Mouse (Mus musculus): ENCODE data around the gene Cenpe.
"Not testable (repeated sequence)": the region's sequence is repeated elsewhere in the genome, so short reads cannot be mapped to it uniquely, and the experiment has no call there.

Cenpe gene

DNA sequence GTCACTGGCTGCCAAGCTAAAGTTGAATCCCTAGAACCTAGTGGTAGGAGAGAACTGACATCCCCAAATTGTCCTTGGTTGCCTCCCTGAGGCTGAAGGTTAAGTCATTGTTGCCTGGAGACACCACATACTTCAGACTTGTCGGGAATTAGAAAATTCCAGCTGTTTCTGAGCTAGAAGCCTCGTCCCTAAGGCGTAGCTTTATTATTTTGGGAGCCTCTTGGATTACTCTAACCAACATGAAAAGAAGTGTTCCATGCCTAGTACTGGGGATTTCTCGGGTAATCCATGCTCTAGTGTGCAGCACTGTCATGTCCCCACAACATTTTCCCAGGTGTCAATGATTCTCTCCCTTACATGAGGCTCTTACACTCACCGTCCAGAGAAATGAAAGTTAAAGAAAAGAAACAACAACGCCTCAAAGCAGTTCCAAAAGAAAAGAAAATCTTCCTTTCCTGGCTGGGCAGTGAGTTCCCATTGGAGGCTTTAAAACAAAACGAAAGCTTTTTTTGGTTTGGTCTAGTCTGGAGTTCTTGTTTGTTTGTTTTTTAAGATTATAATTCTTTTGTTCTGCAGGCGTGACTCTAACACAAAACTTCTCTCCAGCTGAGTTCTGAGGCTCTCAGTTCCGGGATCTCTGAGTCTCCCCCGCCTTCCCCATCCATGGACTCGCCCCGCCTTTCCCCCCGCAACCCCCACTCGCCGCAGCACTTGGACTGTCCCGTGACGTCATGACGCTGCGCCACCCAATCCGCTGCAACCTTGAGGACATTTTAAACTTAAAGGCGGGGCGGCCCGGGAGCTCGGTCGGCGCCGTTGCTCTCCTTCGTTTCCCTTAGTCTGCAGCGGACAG is at the start of gene Cenpe:
TSS of gene Cenpe (plus strand) at position 733 of the 853 bp plus-strand sequence.
- DNase-seq: peak; percentile 94

DNA sequence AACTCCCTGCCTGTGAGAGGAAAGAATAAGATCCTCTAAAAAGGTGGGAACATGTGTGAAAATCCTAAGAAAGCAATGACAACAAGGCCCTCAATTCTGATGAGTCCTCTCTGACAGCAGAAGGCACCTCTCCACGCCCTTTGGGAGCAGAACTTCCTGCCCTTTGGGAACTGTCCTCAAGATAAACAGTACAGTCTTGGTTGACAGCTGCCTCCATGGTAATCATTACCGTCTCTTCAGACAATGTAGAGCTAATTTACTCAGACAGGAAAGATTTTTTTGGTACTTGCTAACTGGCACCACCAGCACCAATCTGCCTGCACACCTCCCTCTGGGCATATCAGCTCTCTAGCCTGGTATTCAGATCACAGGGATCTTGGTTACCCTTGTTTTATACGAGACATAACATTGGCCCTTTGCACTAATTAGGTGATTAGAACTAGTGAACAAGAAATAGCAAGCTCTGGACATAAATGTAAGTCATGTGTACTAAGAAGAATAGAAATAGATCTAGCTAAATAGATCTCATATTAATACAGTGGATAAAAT is 40.4 kb upstream of the Cenpe start:
- DNase-seq: no peak

DNA sequence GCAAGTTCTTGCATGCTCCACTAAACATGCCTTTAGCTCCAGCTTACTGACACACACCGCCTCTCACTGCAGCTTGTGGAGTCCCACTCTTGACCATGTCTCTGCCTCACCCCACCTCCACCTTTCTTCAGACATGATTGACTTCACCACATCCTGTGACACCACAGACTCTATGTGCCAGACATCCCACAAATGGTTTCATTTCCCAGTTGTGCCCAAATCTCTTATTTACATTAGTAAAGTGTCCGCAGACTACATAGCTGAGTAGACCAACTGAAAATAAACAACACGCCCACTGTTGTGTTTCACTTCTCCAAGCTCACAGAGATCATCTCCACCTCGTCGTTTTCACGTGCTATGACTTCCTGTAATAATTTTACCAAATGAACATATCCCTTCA is 20.5 kb upstream of the Cenpe start:
- DNase-seq: no peak

DNA sequence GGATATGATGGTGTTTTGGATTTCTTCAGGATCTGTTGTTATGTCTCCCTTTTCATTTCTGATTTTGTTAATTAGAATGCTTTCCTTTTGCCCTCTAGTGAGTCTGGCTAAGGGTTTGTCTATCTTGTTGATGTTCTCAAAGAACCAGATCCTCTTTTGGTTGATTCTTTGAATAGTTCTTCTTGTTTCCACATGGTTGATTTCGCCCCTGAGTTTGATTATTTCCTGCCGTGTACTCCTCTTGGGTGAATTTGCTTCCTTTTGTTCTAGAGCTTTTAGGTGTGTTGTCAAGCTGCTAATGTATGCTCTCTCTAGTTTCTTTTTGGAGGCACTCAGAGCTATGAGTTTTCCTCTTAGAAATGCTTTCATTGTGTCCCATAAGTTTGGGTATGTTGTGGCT is 14.3 kb upstream of the Cenpe start:
- DNase-seq: not testable (repeated sequence)

DNA sequence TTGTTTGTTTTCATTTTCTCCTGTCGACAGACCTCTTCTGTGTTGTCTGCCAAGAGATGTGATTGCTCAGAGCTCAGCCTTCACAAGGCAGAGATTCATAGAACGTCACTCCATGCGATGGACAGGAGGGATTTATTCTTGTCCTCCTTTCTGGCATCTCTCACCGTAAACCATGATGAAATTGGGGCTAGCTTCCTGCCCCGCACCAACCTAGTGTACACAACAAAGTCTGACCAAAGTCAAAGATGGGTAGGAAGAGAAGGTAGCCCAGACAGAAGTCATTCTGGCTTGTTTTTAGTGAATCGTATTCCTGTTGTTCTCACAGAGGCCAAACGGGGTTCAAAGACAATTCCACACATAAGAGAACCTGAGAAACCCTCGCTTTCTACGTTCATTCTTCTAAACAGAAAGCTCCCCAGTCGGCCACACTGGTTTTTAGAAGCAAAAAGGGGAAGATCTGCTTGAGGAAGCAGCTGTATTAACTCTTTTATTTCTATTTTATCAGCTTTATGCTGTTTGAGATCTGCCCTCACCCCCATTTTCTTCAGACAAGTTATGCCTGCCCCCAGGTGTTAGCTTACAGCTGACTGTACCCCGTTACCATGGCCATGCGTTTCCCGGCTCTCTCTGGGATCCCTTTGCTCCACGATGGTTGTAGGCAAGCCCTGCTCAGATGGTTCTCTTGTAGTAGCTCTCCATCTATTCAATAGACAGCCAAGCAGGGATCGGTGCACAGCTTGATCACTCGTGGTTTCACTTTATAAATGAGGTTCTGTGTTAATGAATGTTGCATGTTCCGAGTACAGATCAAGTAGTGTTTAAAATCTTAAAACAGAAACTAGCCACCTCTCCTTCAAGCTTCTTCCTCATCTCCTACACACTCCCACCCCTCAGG is 11.7 kb upstream of the Cenpe start:
- DNase-seq: no peak

DNA sequence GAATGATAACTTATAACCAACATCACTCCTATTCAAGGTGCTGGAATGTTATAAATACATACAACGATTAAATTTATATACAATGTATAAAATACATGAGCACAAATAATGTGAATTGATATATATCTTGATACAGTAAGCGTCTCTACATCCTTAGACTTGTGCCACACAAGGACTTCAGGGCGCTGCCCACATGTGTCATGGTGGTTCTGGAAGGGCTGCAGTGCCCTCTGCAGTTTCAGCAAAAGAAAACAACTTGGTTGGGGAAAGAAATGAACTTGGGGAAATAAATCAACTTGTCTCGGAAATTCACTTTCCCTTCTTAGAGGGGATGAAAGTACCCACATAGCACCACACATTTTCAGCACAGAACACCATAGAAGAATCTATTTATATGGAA is 5.7 kb upstream of the Cenpe start:
- DNase-seq: peak; percentile 30

DNA sequence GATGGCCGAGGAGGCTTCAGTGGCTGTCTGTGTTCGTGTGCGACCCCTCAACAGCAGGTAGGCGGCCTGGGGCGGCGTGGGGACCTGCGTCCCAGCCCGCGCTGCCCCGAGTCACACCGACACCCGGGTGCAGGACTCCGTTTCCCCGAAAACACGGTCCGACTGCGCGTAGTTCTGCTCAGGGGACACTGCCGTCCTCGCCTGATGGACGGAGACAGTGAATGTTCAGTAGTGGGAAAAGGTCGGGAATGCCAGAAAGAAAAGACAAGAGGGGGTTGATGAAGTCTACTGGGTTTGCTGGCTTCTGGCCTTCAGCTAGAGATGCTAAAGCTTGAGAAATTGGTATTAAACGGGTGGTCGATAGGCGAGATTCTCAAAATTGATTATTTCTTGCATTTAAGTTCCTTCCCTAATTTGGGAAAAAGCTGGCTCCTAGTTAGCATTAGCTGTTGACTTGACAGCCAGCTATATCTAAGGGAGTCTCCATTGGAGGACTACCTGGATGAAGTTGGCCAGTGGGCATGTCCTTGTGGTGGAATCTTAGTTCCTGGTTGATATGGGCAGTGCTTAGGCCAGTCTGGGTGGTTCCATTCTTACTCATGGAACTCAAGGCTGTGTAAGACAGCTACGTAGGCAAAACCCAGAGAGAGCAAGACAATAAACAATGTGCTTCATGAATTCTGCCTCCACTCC is 467 bp downstream of the Cenpe start:
- DNase-seq: no peak

DNA sequence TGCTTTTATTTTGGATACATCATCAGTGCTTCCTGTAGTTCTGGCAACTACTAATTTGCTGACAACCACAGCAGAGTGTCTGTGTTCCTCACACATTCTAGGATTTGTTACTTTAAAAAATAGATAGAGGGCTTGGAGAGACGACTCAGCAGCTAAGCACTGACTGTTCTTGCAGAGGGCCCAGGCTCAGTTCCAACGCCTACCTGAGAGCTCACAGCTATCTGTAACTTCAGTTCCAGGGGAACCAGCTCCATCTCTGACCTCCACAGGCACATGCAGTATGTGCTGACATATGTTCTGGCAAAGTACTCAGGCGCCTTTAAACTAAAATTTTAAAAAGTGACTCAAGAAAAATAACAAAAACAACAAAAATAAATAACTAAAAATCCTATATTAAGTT is 19.7 kb downstream of the Cenpe start:
- DNase-seq: no peak

DNA sequence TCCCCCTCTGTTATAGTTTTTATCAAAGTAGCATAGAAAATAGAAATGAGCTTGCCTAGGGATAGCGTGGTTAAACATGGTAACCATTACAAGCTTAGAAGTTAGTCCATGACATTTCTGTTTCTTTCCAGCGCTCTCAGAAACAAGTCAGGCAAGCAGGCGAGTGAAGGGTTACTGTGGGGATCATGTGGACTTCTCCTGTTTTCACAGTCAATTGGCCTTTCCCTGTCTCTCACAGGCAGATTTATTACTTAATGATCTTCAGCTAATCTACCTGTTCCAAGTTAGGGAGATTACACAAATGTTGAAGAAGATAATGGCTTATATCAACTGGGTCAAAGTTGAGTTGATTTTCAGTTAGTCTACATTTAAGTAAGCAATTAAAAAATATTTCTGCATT is 20.1 kb downstream of the Cenpe start:
- DNase-seq: no peak

DNA sequence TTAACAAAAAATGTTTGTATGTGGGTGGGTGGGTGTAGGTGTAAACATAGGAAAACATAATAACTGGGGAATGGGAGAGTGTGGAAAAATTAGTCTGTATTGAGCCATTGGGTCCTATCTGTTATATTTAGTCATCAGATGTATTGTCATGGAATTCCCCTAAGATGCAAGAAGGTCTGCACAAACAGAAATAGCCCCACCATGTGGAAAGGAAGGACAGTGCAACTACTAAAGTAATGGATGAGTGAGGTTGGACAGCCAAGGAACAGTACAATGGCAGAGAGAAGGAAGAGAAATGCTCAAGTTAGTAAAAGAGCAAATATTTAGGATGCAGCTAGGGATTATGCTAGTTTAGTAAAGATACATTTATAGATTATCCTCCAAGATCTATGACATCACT is 33.4 kb downstream of the Cenpe start:
- DNase-seq: peak; percentile 7

DNA sequence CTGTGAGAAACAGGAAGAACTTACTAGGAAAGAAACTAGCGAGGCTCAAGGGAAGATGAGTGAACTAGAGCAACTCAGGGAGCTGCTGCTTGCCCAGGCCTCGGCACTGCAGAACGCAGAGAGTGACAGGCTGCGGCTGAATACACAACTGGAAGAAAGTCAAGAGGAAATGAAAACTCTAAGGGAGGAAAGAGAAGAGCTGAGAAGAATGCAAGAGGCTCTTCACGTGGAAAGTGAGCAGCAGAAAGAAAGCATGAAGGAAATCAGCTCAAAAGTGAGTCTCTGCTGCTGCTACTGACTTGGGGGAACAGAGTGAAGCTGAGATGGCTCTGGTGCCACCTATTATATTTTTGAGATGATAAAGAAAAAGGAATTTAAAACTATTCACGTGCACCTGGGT is 34.5 kb downstream of the Cenpe start:
- DNase-seq: no peak

DNA sequence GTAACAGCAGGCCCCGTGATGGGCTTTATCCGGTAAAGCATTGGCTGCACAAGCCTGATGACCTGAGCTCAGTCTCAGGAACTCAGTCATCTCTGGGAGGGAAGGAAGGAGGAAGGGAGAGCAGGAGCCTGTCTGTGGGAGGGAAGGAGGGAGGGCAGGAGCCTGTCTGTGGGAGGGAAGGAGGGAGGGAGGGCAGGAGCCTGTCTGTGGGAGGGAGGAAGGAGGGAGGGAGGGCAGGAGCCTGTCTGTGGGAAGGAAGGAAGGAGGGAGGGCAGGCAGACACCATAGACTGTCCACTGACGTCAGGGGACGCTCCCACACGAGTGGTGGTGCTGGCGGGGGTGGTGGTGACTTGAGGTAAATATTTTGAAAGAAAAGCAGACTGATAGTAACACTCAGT is 36.8 kb downstream of the Cenpe start:
- DNase-seq: no peak

DNA sequence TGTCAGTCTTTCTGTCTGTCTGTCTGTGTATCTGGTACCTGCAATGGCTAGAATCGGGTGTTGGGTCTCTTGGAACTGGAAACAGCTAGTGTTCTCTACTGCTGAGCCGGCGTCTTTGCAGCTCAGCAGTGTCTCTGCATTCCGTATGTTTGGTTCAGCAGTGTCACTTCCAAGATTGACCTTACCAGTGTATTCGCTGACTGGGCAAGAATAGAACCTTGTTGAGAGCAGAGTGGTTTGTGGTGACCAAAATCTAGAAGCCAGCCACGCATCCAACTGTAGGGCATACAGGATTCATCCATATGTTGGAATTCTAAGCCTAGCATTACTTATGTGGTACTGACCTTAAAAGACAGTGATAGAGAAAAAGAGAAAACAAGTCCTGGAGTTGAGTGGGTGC is 39.5 kb downstream of the Cenpe start:
- no peak for DNase-seq

DNA sequence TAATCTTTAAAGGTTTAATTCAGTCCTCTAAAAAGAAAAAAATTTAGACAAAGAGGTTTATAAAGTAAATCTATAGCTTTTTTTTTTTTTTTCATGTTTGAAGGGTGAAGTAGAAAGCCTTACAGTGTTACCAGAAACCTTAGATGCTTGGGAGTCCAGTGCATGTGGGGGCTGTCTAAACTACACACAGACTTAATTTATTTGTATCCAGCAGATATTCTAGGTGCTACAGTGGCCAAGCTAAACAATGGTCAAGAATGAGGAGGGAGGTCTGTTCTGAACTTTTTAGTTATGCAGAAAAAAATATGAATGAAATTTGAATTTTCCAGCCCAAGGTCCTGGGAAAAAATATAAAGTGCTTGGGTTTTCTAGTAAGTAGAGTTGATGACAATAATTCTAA is 42.4 kb downstream of the Cenpe start:
- DNase-seq: no peak

DNA sequence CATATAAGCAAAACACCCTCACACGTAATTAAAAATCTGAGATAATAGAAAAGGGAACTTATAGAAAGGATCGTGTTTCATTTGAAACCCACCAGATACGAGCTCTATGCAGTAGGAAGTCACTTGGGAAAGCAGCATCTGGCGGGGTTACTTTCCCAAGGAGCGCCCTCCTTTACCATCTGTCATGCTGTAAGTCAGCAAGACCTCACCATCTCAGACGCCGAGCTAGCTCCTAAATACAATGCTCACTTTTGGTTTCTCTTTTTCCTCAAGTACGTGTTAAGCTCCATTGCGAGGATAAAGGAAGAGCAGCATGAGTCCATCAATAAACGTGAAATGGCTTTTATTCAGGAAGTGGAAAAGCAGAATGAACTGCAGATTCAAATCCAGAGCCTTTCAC is 46.6 kb downstream of the Cenpe start:
- no peak for DNase-seq

DNA sequence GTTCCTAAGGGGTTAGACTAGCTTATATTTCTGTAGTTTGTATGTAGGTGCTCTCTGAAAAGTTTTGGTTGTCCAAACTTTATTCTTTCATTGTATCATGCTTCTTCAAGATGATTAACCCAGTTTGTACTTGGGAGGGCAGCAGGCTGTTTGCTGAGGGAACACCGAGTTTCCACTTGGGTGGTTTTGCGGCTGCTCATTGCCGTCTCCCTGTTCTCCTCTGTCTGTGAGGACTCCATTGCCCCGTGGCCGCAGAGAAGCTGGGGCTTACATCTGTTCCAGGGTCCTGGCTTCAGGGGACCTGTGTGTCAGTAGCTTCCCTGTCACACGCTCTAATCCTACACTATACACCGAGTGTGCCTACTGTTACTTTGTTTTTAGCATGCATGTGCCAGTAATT is 47.9 kb downstream of the Cenpe start:
- DNase-seq: no peak

DNA sequence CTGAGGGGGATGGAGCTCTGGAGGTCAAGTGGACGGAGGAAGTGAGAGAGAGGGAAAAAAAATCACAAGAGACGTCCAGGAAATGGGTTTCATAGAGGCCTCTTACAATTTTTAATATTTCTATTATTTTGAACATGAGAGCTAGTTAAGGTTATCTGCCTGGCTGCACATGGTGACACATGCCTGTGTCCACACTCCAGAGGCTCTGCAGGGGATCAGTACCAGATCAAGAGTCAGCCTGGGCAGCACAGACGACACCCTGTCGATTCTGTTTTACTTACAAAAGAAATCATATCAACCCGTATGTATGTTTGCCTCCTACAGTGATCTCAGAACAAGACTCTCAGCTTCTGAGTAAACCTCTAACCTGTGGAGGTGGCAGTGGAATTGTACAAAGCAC is 56.3 kb downstream of the Cenpe start:
- DNase-seq: no peak

DNA sequence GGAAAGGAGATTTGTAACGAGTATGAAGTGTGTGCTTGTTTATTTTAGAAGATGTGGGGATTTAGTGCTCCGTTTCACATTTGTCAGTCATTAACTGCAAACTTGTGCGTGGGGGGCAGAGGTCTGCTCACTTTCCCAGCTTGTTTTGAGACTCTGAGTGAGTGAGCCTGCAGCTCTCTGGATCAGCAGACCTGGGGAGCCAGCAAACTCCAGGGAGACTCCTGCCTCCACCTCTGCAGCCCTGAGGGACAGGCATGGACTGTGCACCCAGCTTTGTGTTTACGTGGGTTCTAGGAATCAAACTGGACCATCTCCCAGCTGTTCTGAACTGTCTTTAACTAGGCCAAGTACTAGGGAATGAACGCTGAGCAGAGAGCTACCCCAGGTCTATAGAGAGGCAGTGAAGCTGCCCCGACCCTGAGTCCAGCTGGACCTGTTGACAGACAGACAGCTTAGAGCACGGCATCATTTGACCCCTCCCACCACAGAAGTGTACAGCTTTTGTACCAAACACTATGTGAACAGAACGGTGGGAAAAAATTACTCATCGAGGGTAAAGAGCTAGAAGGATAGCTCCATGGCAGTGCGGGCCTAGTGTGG is 57.2 kb downstream of the Cenpe start:
- no peak for DNase-seq

DNA sequence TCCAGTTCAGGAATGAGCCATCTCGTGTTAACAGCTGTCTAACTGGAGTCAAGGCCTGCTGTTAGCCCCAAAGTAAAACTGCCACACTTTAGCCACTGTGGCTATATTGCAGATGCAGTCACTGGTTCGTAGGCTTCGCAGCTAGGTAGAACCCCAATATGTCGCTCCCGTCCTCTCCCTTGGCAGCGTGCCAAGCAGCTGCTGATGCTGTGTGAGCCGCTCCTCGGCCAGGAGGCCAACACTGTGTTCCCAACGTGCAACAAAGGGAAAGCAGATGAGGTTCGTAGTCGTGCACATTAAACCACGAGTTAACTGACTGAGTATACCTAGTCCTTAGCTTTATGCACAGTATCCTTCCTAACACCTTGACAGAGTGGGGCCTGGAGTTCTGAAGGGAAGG is 60.3 kb downstream of the Cenpe start:
- DNase-seq: no peak

DNA sequence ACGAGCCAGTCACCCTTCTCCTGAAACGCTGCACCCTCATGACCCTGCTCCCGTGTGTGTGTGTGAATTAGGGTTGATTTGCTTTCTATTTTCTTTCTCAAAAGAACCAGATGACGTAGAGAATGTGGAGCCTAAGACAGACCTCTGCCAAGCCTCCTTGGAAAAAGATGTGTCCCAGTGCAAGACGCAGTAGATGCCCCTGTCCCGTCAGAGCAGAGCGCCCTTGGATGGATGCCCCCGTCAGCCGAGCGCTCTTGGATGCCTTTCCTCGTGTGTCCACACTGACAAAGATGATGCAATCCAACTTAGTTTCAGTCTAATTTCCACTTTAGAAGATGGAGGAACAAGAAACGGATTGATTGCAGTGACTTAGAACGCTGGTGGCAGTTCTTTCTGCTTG is 60.7 kb downstream of the Cenpe start:
- DNase-seq: peak; percentile 44

DNA sequence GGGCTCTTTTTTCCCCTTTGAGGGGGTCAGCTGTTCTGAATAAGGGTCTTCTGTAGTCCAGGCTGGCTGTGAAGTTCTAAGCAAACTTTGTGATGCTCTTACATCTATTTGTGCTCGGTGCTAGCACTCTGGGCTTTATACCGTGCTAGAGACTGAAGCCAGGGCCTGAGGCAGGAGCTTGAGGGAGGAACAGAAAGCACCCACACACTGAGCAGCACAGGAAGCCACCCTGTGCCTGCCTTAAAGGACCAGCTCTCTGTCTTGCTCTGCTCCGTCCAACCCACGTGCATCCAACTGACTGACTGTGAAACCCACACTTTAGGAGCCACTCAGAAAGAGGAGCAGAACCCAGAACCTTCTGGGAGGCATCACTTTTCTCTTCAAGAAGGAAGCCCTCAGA is 67.8 kb downstream of the Cenpe start:
- no peak for DNase-seq

DNA sequence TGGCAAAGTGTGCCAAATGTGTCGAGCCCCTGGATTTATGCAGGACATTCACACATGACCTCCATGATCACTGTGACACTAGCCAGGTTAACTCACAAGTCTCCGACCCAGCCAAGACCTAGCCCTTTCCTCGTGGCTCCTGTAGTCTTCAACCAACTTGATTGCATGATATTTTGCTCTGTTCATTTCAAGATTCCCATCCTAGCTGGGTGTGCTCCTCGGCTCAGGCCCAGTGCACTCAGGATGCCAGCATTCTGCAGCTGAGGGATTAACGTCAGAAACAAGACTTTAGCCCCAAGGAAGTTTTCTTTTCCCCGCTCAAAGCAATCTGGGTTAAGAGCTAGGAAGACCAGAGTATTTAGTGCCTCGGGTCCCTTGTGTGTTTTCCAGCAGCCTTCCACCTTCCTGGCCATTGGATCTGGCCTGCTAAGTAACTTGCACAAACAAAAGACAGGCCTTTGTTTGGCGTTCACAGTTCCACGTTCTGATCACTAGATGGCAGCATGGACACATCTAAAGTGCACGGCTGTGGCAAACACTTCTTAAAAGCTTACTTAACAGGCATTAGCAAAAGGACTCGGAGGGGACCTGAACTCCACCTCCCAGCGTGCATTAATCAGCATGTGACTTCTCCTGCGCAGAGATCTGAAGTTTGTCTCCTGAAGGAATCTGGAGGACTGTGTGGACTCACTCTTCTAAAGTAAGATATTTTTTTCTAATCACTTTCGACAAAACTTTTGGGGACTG is 68.5 kb downstream of the Cenpe start, which contains the start of gene Bdh2:
TSS of gene Bdh2 (plus strand) at position 553 of the 747 bp plus-strand sequence.
- peak; percentile 92 for DNase-seq
